Mouse (Mus musculus) heart, adult 2 months (tissue): ENCODE data around the gene AC124502.3. TPM values are rescaled to one million over a fixed set of nuclear protein-coding genes. Genes with fewer than 3 reads are reported as not detected.

ENCODE experiments used
- DNase-seq, 2 experiments: peaks; one replicate each; pipeline ENCODE4 v3.0.0; 2021
- H3K27ac ChIP-seq: fragments of 200-600 bp; 2 replicates; pipeline ENCODE4 v1.8.1; 2022
- H3K27me3 ChIP-seq: fragments of 200-500 bp; 2 replicates; pipeline ENCODE4 v1.6.1; 2012; ENCODE audit warnings: mild to moderate bottlenecking, low read length, inconsistent platforms, mixed read lengths; ENCODE audit not compliant: control insufficient read depth, insufficient read depth
- H3K36me3 ChIP-seq: fragments of 200-500 bp; 2 replicates; pipeline ENCODE4 v1.6.1; 2012; ENCODE audit warnings: low read length, inconsistent platforms; ENCODE audit not compliant: control insufficient read depth, insufficient read depth
- H3K4me1 ChIP-seq: fragments of 200-500 bp; 2 replicates; pipeline ENCODE4 v1.6.1; 2011; ENCODE audit warnings: low read length; ENCODE audit not compliant: control insufficient read depth, insufficient read depth
- H3K4me3 ChIP-seq: fragments of 200-600 bp; 2 replicates; pipeline ENCODE4 v1.8.1; 2022
- H3K79me2 ChIP-seq: fragments of 200-500 bp; replicated peaks from 2 replicates; pipeline ENCODE4 v1.6.1; 2012; ENCODE audit warnings: mild to moderate bottlenecking, inconsistent platforms, low read length, moderate library complexity, mixed read lengths; ENCODE audit not compliant: control insufficient read depth, insufficient read depth
- H3K9ac ChIP-seq: fragments of 200-500 bp; 2 replicates; pipeline ENCODE4 v1.6.1; 2012; ENCODE audit warnings: low read depth, mild to moderate bottlenecking, control low read depth, inconsistent platforms, low read length, mixed read lengths
- CTCF ChIP-seq: fragments of 200-600 bp; IDR thresholded peaks from 2 replicates; pipeline ENCODE4 v1.8.1; 2022; ENCODE audit warnings: antibody characterized with exemption, mild to moderate bottlenecking, moderate library complexity
- EP300 ChIP-seq: fragments of 200-500 bp; IDR thresholded peaks from 2 replicates; pipeline ENCODE4 v1.6.1; 2011; ENCODE audit warnings: low read depth, low read length, control low read depth; ENCODE audit not compliant: insufficient read depth
- POLR2A ChIP-seq: fragments of 200-500 bp; IDR thresholded peaks from 2 replicates; pipeline ENCODE4 v1.6.1; 2011; ENCODE audit warnings: mild to moderate bottlenecking, low read depth, low read length, control low read depth; ENCODE audit not compliant: insufficient read depth
- WGBS: fragments of 180-500 bp; shearing (Covaris S2); methylation state at CpG from one replicate; pipeline ENCODE4 v1.1.7; 2018; 5-methylcytosine and 5-hydroxymethylcytosine counted together
- intact Hi-C: fragments of 180-260 bp; cut with DNase I; formaldehyde crosslinking; loops from one replicate; pipeline ENCODE4 v1.15.1; 2025
- polyA plus RNA-seq: library from polyadenylated mRNA; depleted of rRNA; stranded (reverse); fragments of >200 nt; gene quantifications from 2 replicates; pipeline ENCODE4 v1.2.3, GENCODE M21; 2012
- total RNA-seq, 2 experiments: library from RNA; stranded (reverse); gene quantifications; 2 replicates each; pipeline ENCODE4 v1.2.3; 2021

Gene AC124502.3
- total and polyA plus RNA-seq, 3 experiments, result 0.08 to 2.3 (median 1.3) TPM

DNA sequence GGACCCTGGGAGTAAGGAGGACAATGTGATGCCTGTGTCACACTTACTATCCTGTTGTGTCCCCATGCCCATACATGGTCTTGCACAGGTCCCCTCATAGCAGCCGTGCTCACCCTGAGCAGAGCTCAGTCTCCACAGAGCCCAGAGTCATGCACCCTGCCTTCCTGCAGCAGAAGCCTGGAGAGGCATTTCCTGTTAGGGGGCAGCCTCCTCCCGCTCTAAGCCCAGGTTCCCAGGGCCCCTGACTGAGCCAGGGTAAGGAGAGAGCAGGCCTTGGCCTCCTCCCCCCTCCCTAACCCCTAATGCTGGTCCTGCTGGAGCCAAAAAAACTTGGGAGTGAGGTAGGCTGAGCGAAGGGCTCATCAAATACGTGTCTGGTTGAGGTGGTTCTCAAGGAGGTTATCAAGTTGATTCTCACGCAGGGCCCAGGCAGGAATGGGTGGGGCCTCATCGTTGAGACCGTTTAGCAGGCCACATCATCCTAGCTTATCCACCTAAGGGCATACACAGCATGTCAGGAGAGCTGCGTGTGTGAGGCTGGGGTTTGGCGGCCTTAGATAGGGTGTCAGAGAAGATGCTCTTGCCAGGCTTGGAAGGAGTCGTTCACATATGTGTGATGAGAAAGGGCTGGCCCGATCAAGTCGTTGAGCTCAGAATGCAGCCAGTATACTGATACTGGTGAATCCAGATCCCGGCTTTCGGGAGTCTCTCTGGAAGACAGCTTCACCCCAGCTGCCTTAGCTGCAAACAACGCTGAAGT lies 28.5 kb downstream of the AC124502.3 start:
- H3K9ac ChIP-seq, result peak overlapping the region; percentile 7; the same call in 1 of the 2 replicates
- 13% methylated on average over 15 of the region's 15 CpGs for WGBS
- no peaks in the 10 kb centered on the region; the same call in 1 of the 2 replicates for H3K27me3 ChIP-seq
- DNase-seq, result peak in 1 of 2 experiments; percentile 38
- intact Hi-C loops, result no loop called here
- H3K36me3 ChIP-seq, result no peaks in the 10 kb centered on the region
- H3K27ac ChIP-seq, result peak overlapping the region; percentile 58
- TF ChIP-seq POLR2A (no peak), EP300 (no peak), CTCF (no peak)
- H3K4me1 ChIP-seq, result peaks cover 6% of the 10 kb centered on the region
- no peaks in the 10 kb centered on the region for H3K79me2 ChIP-seq
- H3K4me3 ChIP-seq, result peak overlapping the region; percentile 54

DNA sequence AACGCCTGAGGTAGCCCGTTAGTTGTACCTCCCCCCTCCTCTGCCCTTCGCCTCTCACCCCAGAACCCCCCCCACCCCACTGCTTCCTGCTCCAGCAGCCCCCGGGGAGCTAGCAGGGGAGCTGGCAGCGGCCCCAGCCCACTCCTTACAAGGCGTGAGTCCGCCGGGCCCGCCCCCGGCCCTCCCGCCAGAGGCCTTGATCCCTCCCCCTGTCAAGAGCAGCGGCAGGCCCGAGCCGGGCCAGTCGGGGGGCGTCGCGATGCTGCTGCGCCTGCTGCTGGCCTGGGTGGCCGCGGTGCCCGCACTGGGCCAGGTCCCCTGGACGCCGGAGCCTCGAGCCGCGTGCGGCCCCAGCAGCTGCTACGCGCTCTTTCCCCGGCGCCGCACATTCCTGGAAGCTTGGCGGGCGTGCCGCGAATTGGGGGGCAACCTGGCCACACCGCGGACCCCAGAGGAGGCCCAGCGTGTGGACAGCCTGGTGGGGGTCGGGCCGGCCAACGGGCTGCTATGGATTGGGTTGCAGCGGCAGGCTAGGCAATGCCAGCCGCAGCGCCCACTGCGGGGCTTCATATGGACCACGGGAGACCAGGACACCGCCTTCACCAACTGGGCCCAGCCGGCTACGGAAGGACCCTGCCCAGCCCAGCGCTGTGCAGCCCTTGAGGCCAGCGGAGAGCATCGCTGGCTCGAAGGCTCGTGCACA lies 29.3 kb downstream of the AC124502.3 start, which contains the start of gene Cd248:
Gene Cd248 (plus strand): TSS at position 212 of the 703 bp plus-strand sequence.
- TF ChIP-seq POLR2A (peak; percentile 47; the same call in 1 of the 2 replicates), EP300 (no peak), CTCF (no peak)
- H3K4me1 ChIP-seq, result peaks cover 8% of the 10 kb centered on the region
- H3K9ac ChIP-seq, result peak within 1 kb of the TSS; percentile 75
- DNase-seq, result peak; percentile 83 to 87
- intact Hi-C loops, result no loop called here
- H3K27me3 ChIP-seq, result no peaks in the 10 kb centered on the region; the same call in 1 of the 2 replicates
- H3K27ac ChIP-seq, result peak within 1 kb of the TSS; percentile 59
- H3K79me2 ChIP-seq, result no peaks in the 10 kb centered on the region
- H3K36me3 ChIP-seq, result no peaks in the 10 kb centered on the region
- WGBS, result 1% methylated on average over 55 of the region's 56 CpGs
- H3K4me3 ChIP-seq, result peak within 1 kb of the TSS; percentile 54

DNA sequence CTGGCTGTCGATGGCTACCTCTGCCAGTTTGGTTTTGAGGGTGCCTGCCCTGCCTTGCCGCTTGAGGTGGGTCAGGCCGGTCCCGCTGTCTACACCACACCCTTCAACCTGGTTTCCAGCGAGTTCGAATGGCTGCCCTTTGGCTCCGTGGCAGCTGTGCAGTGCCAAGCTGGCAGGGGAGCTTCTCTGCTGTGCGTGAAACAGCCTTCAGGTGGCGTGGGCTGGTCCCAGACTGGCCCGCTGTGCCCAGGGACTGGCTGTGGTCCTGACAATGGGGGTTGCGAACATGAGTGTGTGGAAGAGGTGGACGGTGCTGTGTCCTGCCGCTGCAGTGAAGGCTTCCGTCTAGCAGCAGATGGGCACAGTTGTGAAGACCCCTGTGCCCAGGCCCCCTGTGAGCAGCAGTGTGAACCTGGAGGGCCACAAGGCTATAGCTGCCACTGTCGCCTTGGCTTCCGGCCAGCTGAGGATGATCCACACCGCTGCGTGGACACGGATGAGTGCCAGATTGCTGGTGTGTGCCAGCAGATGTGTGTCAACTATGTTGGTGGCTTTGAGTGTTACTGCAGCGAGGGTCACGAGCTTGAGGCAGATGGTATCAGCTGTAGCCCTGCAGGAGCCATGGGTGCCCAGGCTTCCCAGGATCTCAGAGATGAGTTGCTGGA lies 30.0 kb downstream of the AC124502.3 start:
- Histone ChIP-seq H3K27me3 (no peaks in the 10 kb centered on the region; the same call in 1 of the 2 replicates), H3K27ac (peak overlapping the region; percentile 59), H3K4me1 (peaks cover 8% of the 10 kb centered on the region), H3K79me2 (no peaks in the 10 kb centered on the region), H3K36me3 (no peaks in the 10 kb centered on the region), H3K9ac (peak overlapping the region; percentile 75), H3K4me3 (peak overlapping the region; percentile 54)
- WGBS, result 43% methylated on average over 21 of the region's 21 CpGs
- DNase-seq, result peak in 1 of 2 experiments; percentile 38
- intact Hi-C loops, result no loop called here
- TF ChIP-seq CTCF, result no peak
- no peak for TF ChIP-seq EP300
- no peak for TF ChIP-seq POLR2A

DNA sequence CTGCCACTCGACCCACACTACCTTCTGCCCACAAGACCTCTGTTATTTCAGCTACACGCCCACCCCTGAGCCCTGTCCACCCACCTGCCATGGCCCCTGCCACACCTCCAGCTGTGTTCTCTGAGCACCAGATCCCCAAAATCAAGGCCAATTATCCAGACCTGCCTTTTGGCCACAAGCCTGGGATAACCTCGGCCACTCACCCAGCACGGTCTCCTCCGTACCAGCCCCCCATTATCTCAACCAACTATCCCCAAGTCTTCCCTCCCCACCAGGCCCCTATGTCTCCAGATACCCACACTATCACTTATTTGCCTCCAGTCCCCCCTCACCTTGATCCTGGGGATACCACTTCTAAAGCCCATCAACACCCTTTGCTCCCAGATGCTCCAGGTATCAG lies 30.8 kb downstream of the AC124502.3 start:
- TF ChIP-seq CTCF, result no peak
- no peak for TF ChIP-seq EP300
- TF ChIP-seq POLR2A, result no peak
- WGBS, result 86% methylated on average over 5 of the region's 5 CpGs
- no peaks in the 10 kb centered on the region for H3K79me2 ChIP-seq
- no peak for DNase-seq
- H3K36me3 ChIP-seq, result no peaks in the 10 kb centered on the region
- no peak overlapping the region for H3K4me3 ChIP-seq
- peaks cover 8% of the 10 kb centered on the region for H3K4me1 ChIP-seq
- H3K27ac ChIP-seq, result no peak overlapping the region
- intact Hi-C loops, result no loop called here
- no peak overlapping the region for H3K9ac ChIP-seq
- no peaks in the 10 kb centered on the region; the same call in 1 of the 2 replicates for H3K27me3 ChIP-seq

DNA sequence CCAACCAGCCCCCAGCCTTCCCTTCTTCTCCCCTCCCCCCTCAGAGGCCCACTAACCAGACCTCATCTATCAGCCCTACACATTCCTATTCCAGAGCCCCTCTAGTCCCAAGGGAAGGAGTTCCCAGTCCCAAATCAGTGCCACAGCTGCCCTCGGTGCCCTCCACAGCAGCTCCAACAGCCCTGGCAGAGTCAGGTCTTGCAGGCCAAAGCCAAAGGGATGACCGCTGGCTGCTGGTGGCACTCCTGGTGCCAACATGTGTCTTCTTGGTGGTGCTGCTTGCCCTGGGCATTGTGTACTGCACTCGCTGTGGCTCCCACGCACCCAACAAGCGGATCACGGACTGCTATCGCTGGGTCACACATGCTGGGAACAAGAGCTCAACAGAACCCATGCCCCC lies 31.3 kb downstream of the AC124502.3 start:
- no peak overlapping the region for H3K27ac ChIP-seq
- H3K79me2 ChIP-seq, result no peaks in the 10 kb centered on the region
- intact Hi-C loops, result no loop called here
- no peak overlapping the region for H3K9ac ChIP-seq
- H3K27me3 ChIP-seq, result no peaks in the 10 kb centered on the region; the same call in 1 of the 2 replicates
- H3K4me3 ChIP-seq, result no peak overlapping the region
- H3K4me1 ChIP-seq, result peaks cover 8% of the 10 kb centered on the region
- WGBS, result 77% methylated on average over 7 of the region's 7 CpGs
- no peaks in the 10 kb centered on the region for H3K36me3 ChIP-seq
- TF ChIP-seq EP300, result no peak
- no peak for TF ChIP-seq CTCF
- no peak for TF ChIP-seq POLR2A
- DNase-seq, result no peak
